Mouse (Mus musculus) urinary bladder, postnatal 10 days (tissue): ENCODE measurements around the gene Masp2.

Experiments
- DNase-seq: peaks from one replicate; pipeline ENCODE4 v3.0.0; 2022; ENCODE audit warnings: low spot score

Masp2 gene

DNA sequence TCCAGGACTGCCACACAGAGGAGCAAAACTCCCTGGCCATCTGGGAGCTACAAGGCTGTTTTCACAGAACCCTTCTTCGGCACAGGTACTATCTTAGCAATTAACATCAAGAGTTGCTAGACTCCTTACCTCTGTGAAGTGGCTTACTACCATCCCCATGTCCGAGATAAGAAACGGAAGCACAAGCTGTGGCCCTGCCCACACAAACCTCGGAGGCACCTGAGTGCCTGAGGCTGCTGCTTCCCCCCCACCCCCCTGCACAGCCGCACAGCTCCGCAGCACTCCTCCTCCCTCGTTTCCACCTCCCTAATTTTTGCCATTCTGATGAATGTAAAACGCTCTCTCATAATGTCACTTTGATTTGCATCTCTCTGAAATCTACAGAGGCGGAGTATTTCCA lies 35.9 kb downstream of the Masp2 start:
- DNase-seq: no peak

DNA sequence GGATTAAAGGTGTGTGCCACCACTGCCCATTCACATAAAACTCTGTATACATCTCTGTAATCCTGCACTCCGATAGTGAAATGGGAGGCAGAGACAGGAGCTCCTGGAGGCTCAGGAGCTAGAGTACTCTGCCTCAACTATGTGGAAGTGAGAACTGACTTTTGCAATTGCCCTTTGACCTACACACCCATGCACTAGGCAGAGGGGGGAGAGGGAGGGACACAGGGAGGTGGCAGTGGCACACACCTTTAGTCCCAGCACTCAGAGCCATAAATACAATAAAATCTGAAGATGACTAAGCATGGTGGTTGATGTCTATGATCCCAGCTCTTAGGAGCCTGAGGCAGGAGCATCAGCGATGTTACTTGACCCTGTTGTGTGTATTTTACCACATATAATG lies 37.1 kb downstream of the Masp2 start:
- DNase-seq: no peak

DNA sequence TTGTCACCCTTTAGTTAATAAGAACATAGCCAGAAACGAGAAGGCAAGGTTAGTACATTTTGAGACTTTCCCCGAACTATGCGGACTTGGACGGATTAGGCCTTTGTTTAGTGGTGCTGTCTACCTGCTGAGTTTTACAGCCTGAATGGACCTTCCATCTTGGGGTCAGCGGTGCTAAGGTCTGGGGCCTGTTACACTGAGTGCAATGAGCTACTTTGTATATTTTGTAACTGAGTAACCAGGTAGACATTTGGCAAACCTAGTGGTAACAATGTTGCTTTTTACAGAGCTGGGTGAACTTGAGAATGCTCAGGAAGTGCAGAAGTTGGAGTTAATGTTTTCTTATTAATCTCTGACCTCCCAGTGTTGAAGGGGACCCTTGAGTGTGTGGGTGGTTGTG lies 38.8 kb downstream of the Masp2 start:
- no peak for DNase-seq

DNA sequence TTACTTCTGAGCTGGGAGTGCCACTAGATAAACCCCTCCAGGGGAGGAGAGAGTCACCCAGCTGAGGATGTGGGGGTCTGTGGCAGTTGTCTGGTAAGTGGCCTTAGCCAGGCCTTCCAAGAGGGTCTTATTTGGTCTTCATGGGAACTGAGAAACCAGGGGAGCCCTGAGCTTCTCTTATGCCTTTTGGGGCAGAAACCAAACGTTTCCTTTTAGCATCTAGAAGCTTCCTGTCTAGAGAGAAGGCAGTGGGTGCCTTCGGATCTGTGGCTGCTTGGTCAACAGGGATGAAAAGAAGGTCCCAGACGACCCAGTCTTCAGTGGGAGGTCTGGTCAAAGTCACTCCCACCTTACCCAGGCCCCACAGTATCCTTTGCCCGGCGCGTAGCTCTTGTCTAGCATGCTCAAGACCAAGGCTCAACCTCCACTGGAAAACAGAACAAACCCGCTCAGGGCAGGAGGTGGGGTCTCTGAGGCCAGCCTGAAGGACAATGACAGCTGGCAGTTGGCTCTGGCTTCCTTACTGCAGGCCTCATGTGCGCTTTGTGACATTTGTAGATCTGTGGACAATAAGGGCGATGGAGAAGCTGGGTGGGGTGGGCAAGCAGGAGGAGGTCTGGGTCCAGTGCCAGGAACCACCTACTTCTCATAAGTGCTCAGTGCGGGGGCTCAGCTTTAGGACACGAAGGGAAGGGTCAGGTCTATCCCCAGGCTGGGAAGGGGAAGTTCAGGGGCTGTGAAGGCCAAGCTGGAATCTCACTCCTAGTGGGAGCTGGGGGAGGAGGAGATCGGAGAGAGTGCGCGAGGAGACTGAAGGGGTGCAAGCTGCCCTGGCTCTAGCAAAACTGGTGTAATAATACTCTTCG lies 41.2 kb downstream of the Masp2 start, which contains the start of gene Gm572:
Gene Gm572 (plus strand): TSS at position 27 of the 866 bp plus-strand sequence.
- DNase-seq: no peak

DNA sequence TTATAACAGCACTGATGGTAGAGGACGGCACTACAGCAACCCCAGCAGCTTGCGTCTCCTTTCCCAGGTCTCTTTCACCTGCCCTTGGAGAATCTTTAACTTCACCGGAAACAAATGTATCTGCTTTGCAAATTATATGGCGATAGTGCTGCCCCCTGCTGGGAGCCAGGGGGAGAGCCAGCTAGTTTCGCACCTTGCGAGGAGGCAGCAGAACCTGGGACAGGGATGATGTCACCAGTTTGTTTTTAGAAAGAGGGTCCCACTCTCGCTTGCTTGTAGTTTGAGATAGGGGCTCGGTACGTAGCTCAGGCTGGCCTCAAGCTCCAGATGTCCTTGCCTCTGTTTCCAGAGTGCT lies 41.8 kb downstream of the Masp2 start:
- DNase-seq: no peak

DNA sequence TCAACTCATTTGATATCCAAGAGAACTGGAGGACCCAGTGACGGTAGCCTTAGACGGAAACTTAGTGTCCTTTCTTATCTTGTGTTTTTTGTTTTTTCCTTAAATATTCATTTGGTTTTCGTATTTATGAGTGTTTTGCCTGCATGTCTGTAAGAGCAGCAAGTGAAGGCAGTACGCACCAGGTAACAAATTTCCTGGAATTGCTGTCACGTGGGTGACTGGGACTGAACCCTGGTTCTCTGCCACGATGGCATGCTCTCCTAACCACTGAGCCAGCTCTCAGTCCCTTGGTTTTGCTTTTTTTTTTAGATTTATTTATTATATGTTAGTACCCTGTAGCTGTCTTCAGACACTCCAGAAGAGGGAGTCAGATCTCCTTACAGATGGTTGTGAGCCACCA lies 42.6 kb downstream of the Masp2 start:
- no peak for DNase-seq

DNA sequence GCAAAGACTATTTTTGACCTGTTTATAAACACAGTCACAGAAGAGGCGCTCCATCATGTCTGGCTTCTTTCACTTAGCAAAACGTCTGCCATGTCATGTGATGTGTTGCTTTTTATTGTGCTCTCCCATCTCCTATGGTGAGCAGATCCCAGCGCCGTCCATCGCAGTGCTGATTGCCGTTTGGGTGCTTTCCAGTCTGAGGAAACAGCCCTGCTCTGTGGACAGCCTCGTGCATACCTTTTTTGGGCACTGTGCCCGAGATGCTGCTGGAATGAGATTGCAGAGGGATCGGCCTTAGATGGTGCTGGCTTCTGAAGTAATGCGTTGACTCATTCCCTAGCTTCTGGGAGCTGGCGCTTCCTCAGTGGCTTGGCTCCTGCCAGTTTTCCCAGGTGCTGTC lies 44.3 kb downstream of the Masp2 start:
- no peak for DNase-seq

DNA sequence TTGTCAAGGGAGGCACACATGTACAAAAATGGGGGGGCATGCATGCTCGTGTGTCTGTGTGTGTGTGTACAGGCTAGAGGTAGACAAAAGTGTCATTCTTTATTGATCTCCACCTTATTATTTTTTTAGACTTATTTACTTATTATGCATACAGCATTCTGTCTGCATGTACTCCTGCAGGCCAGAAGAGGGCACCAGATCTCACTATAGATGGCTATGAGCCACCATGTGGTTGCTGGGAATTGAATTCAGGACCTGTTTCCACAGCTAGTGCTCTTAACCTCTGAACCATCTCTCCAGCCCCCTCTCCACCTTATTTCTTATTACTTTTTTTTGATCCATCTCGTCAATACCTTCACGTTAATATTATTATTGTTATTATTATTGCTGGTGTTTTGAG lies 47.0 kb downstream of the Masp2 start:
- DNase-seq: no peak

DNA sequence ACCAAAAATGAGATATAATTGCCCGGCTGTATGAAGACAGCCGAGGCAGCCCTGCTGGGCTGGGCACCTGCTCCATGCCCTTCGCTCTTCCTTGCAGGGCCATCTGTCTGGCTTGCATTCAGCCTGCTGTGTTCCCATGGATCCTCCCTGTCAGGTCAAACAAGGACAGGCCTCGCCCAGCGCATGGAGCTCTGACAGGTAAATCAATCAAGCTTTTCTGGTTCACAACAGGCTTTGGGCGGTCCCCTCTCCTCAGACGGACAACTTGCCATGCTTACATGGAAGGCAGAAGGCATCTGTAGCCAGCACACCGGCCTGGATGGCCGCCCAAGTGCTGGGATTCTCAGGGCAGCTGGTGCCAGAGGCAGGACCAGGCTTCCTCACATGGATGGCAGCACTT lies 48.7 kb downstream of the Masp2 start:
- DNase-seq: no peak

DNA sequence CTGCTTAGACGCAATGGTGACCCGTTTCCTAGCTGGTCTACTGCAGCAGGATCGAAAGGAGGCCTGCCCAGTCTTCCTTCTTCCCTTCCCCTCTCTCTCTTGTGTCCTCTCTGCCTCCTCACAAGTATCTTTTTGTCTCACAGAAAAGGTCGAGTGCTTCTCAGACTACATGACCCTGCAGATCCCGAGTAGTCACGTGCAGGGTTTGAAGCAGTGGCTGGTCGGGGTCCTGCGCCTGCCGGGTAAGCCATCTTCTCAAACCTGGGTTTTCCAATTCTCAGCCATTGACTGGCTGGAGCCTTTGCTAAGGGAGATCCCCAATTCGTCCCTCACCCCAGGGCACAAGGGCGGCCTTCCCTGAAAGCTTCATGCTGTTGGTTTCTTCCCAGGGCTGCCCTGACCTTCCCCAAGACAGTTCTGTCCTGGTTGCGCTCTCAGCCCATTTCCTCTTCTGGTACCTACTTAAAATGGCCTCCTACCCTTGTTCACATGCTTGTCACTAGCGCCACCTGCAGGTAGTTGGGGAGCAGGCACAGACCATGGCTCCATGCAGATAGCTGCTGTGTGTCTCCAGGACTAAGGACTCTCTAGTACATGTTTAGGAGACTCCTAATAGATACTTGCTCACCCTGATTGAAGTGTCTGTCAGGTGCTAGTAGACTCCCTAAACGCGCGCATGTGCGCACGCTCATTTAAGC lies 52.5 kb downstream of the Masp2 start:
- no peak for DNase-seq

DNA sequence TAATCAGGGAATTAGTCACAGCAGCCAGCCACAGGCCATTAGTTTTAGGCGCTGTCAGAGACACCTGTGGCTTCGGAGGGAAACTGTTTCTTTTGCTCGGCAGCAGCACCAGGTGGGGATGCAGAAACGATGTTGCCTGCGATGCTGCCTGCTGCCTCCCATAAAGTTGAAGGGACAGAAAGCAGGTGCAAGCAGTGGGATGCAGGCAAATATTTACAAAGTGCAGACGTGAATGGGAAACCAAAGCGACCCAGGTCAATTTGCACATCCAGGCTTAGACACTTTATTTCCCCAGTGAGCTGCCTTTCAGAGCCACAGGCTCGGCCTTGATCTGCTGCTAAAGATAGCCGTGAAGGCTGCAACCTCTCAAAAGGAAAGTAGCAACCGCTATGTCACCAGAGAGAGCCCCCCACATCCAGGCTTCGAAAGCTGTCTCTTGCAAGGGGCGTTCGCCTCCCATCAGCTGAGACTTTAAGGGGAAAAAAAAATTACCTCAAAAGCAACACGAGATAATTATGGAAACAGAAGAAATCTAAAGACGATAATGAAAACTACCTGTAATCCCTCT lies 54.4 kb downstream of the Masp2 start:
- no peak for DNase-seq

DNA sequence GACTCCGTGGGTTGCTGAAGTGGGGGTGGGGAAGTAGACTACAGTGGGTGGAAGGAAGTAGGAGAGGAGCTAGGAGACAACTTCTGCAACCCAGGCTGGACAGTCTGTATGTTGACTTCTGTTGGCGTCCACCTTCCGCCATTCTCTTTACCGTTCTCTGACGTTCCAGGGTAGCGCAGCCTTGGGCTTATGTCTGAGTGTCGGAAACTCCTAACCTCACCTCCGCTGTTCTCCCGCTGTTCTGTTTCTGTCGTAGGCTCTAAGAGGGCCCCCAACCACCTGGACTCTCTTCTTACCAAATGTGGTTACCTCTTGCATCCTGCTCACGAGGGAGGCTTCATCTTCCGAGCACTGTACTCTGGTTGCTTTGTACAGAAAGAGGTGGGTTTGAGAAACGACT lies 55.4 kb downstream of the Masp2 start:
- DNase-seq: no peak

DNA sequence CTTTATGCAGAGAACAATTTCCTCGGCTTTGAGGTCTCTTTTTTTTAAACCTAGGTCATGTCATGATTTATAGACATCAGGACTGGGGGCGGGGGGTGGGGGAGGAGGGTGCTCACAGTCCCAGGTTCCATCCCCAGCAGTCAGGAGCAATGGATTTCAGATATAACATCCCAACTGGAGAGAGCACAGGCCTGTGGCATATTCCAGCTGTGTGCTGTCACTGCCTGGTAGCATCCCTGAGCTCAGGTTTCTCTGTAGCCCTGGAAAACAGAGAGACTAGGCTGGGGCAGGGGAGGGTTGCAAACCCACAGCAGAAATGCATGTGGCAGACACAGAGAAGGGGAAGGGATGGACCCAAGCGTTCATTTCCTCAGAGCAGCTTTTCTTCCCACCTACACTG lies 57.8 kb downstream of the Masp2 start:
- no peak for DNase-seq

DNA sequence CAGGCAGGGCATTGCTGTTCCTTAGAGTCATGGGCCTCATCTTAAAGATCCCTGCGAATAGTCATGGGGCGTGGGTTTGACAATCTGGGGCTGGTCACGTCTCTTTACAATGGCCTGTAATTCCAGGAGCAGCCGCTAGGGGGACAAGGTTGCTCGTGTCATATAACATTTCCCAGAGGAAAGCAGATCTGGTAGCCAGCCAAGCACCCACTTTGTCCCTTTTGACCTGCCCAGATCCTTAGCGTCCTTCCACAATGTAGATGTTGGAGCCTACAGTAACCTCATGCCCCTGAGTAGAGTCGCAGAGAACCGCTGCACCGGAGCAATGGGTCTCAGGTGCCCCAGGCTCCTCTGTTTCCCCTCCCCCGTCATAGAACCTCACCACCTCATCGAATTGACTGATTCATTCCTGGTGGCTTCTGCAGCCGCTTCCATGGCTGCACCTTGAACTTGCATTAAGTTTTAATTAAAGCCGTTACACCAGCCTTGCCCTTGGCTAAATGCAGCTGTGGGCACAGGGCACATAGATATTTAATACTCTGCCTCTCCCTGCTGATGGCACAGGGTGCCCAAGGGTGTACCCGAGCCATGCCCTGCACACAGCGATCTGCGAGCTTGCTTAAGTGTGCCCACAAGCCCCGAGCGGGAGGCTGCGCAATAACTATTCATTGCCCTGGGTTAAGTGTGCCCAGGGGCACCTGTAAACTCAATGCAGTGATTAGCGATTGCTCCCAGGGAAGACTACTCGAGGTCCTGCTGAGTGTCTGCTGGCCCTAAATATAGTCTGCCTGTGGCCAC lies 60.0 kb downstream of the Masp2 start:
- no peak for DNase-seq

DNA sequence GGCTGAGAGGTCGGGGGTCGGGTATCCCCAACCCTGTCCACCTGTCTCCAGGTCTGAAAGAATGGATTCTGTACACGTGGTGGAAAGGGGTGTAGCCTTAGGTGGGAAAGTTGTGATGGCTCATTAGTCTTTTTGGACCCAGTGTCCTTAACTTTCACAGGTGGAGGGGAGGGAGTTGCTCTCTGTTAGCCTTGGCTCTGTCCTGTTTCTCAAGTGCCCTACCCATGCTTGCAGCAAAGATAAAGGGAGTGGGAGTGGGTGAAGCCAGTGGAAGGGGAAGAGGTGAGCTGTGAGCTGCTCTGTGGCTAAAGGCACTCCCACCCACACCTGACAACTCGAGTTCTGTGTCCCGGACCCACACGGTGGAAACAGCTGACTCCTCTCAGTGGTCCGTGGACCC lies 61.0 kb downstream of the Masp2 start:
- no peak for DNase-seq

DNA sequence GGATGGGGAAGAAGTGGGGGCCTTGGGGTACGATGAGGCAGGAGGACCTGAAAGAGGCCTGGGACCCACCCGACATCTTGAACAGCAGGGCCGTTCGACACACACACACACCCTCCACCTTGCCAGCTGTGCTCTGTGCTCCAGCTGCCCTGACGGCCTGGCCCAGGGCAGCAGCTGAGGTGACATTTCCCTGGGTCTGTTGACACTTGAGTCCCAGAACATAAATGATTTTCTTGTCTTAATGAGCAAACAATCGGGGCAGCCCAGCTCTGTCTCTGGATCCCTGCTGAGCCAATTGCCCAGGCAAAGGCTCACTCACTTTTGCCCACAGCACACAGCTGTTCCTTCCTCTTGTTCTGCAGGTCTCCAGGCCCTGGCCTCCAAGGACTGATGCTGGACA lies 61.7 kb downstream of the Masp2 start:
- no peak for DNase-seq
